Mouse (Mus musculus): Measurements from ENCODE around the gene Itgb5. TPM values are rescaled to one million over a fixed set of nuclear protein-coding genes. Genes with fewer than 3 reads are reported as not detected.

Gene Itgb5
- total and polyA plus RNA-seq, 3 experiments: 0.27 to 0.58 TPM; not detected in 1

DNA sequence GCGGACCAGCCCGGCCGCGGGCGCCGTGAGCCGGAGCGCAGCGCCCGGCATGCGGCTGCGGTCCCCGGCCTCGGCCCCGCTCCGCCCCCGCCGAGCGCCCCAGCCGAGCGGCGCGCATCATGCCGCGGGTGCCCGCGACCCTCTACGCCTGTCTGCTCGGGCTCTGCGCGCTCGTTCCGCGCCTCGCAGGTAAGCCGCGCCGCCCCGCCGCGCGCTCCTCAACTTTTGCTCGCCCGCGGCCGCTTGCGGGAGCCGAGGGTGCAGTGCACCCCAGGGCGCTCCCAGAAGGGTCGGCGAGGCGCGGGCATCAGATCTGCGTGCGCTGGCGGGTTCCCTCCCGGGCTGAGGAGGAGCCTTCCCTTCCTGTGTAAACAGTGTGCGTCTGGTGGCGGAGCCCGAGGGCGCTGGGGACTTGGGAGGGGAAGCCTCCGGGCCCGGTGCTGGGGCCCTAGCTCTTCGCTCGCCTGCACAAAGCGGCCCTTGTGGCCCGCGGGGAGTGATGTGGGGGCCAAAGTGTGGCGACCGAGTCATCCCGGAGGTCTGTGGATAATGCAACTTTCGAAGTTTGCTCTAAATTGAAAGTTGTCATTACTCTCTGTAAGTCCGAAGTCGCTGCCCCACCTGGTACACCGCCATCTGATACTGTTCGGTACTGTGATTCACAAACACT, 512 bp downstream of the Itgb5 start:
- no peaks in the 10 kb centered on the region for H3K9me3 ChIP-seq (replicated peaks; ENCODE audit: insufficient read depth, low read length)
- no peaks in the 10 kb centered on the region for H3K4me1 ChIP-seq (ENCODE audit: control insufficient read depth in 1 of 2, insufficient read depth in 2 of 2, low read length in 2 of 2)
- no peak overlapping the region for H3K9ac ChIP-seq (ENCODE audit: control insufficient read depth, low read depth, low read length, poor library complexity, severe bottlenecking)
- TF ChIP-seq NELFE (IDR thresholded peaks at IDR 0.05; ENCODE audit: low read depth, low read length) (no peak), CHD1 (IDR thresholded peaks at IDR 0.05; ENCODE audit: low read depth, low read length) (no peak), RCOR1 (IDR thresholded peaks at IDR 0.05; ENCODE audit: low read depth, low read length) (no peak), E2F4 (IDR thresholded peaks at IDR 0.05; ENCODE audit: borderline replicate concordance, low read depth, low read length) (no peak), MEF2A (IDR thresholded peaks at IDR 0.05; ENCODE audit: extremely low read depth, insufficient replicate concordance, low read depth, low read length, poor library complexity, severe bottlenecking) (no peak), MAFK (IDR thresholded peaks at IDR 0.05; ENCODE audit: borderline replicate concordance, low read depth, low read length) (no peak), POLR2AphosphoS5 (IDR thresholded peaks at IDR 0.05; ENCODE audit: borderline replicate concordance, low read depth, low read length) (no peak), POLR2A (IDR thresholded peaks at IDR 0.05; ENCODE audit: control insufficient read depth in 1 of 2, insufficient read depth in 1 of 2, low read depth in 1 of 2, low read length in 2 of 2, poor library complexity in 1 of 2) (no peak), KAT2A (conservative IDR thresholded peaks at IDR 0.05; ENCODE audit: low read depth, low read length) (no peak), NRF1 (IDR thresholded peaks at IDR 0.05; ENCODE audit: insufficient read depth, low read depth, low read length, poor library complexity, severe bottlenecking) (no peak), UBTF (IDR thresholded peaks at IDR 0.05; ENCODE audit: borderline replicate concordance, insufficient read depth, low read depth, low read length) (no peak), HCFC1 (IDR thresholded peaks at IDR 0.05; ENCODE audit: low read depth, low read length) (no peak), MYB (IDR thresholded peaks at IDR 0.05; ENCODE audit: low read depth, low read length) (no peak), ZNF384 (IDR thresholded peaks at IDR 0.05; ENCODE audit: low read depth, low read length) (no peak), GATA1 (IDR thresholded peaks at IDR 0.05; ENCODE audit: low read depth, low read length) (no peak), SMC3 (IDR thresholded peaks at IDR 0.05; ENCODE audit: low read depth, low read length) (no peak)
- no peaks in the 10 kb centered on the region; a peak in 1 of 4 replicates for H3K27me3 ChIP-seq (ENCODE audit: control insufficient read depth in 1 of 2, insufficient read depth in 2 of 2, low read length in 2 of 2)
- no peak overlapping the region for H3K27ac ChIP-seq (ENCODE audit: control insufficient read depth, low read depth, low read length)
- H3K36me3 ChIP-seq (ENCODE audit: control insufficient read depth in 1 of 2, insufficient read depth in 2 of 2, low read length in 2 of 2): no peaks in the 10 kb centered on the region
- no peak overlapping the region for H3K4me3 ChIP-seq (ENCODE audit: control insufficient read depth in 1 of 2, insufficient read depth in 1 of 2, low read depth in 2 of 2, low read length in 2 of 2)
- no peaks in the 10 kb centered on the region for H3K79me2 ChIP-seq (ENCODE audit: control insufficient read depth, insufficient read depth, low read length, poor library complexity)
- DNase-seq (ENCODE audit: low read depth, low spot score): no peak

- H3K79me2 ChIP-seq (ENCODE audit: control insufficient read depth, insufficient read depth, low read length, poor library complexity): no peaks in the 10 kb centered on the region
- no peak overlapping the region for H3K27ac ChIP-seq (ENCODE audit: control insufficient read depth, low read depth, low read length)
- H3K9me3 ChIP-seq (replicated peaks; ENCODE audit: insufficient read depth, low read length): no peaks in the 10 kb centered on the region
- H3K9ac ChIP-seq (ENCODE audit: control insufficient read depth, low read depth, low read length, poor library complexity, severe bottlenecking): no peak overlapping the region
- H3K36me3 ChIP-seq (ENCODE audit: control insufficient read depth in 1 of 2, insufficient read depth in 2 of 2, low read length in 2 of 2): no peaks in the 10 kb centered on the region
- DNase-seq (ENCODE audit: low read depth, low spot score): no peak
- H3K4me3 ChIP-seq (ENCODE audit: control insufficient read depth in 1 of 2, insufficient read depth in 1 of 2, low read depth in 2 of 2, low read length in 2 of 2): no peak overlapping the region
- H3K4me1 ChIP-seq (ENCODE audit: control insufficient read depth in 1 of 2, insufficient read depth in 2 of 2, low read length in 2 of 2): no peaks in the 10 kb centered on the region
- TF ChIP-seq TBP (IDR thresholded peaks at IDR 0.05; ENCODE audit: low read depth, low read length) (no peak), MEF2A (IDR thresholded peaks at IDR 0.05; ENCODE audit: extremely low read depth, insufficient replicate concordance, low read depth, low read length, poor library complexity, severe bottlenecking) (no peak), MYC (IDR thresholded peaks at IDR 0.05; ENCODE audit: low read depth, low read length) (no peak), MYB (IDR thresholded peaks at IDR 0.05; ENCODE audit: low read depth, low read length) (no peak), ZKSCAN1 (IDR thresholded peaks at IDR 0.05; ENCODE audit: low read depth, low read length) (no peak), KAT2A (conservative IDR thresholded peaks at IDR 0.05; ENCODE audit: low read depth, low read length) (no peak), ZMIZ1 (IDR thresholded peaks at IDR 0.05; ENCODE audit: low read depth, low read length) (no peak), EP300 (IDR thresholded peaks at IDR 0.05; ENCODE audit: low read depth in 1 of 2, low read length in 2 of 2) (no peak), E2F4 (IDR thresholded peaks at IDR 0.05; ENCODE audit: borderline replicate concordance, low read depth, low read length) (no peak), CTCF (IDR thresholded peaks at IDR 0.05 in 2 of 3, conservative IDR thresholded peaks at IDR 0.05 in 1 of 3; ENCODE audit: control insufficient read depth in 1 of 3, insufficient read depth in 1 of 3, low read depth in 2 of 3, low read length in 3 of 3, poor library complexity in 1 of 3, severe bottlenecking in 1 of 3) (no peak), TAL1 (IDR thresholded peaks at IDR 0.05; ENCODE audit: low read length) (no peak), RAD21 (IDR thresholded peaks at IDR 0.05; ENCODE audit: low read depth, low read length) (no peak), GATA1 (IDR thresholded peaks at IDR 0.05; ENCODE audit: low read depth, low read length) (no peak), MXI1 (IDR thresholded peaks at IDR 0.05; ENCODE audit: low read depth, low read length) (no peak), USF2 (IDR thresholded peaks at IDR 0.05; ENCODE audit: borderline replicate concordance in 1 of 2, insufficient read depth in 1 of 2, low read depth in 1 of 2, low read length in 2 of 2) (no peak), POLR2AphosphoS5 (IDR thresholded peaks at IDR 0.05; ENCODE audit: borderline replicate concordance, low read depth, low read length) (no peak), ZC3H11A (IDR thresholded peaks at IDR 0.05; ENCODE audit: low read depth, low read length) (no peak), HCFC1 (IDR thresholded peaks at IDR 0.05; ENCODE audit: low read depth, low read length) (no peak), ETS1 (IDR thresholded peaks at IDR 0.05; ENCODE audit: low read depth, low read length) (no peak)
- H3K27me3 ChIP-seq (ENCODE audit: control insufficient read depth in 1 of 2, insufficient read depth in 2 of 2, low read length in 2 of 2): no peaks in the 10 kb centered on the region; a peak in 1 of 4 replicates
These were observed 1.1 kb downstream of the Itgb5 start for GRCm38 (mm10) chr16:33830512-33831105.
